Mouse (Mus musculus) hindlimb bud, embryonic 11.5 days (tissue): ENCODE data around the gene Rfxank.

Experiments
- DNase-seq: peaks from one replicate; pipeline ENCODE4 v3.0.0-alpha.2; 2012; ENCODE audit warnings: low read depth, low spot score; ENCODE audit errors: extremely low spot score

Gene Rfxank

GRCm38 (mm10) chr8:70139026-70139857 is at the start of gene Rfxank, which contains the start of the genes Borcs8 and Mef2b:
Gene Rfxank (minus strand): TSS chr8:70139154.
Gene Borcs8 (plus strand): TSS chr8:70139499.
Gene Mef2b (plus strand): TSS chr8:70139711.
- peak; percentile 99 for DNase-seq

DNA sequence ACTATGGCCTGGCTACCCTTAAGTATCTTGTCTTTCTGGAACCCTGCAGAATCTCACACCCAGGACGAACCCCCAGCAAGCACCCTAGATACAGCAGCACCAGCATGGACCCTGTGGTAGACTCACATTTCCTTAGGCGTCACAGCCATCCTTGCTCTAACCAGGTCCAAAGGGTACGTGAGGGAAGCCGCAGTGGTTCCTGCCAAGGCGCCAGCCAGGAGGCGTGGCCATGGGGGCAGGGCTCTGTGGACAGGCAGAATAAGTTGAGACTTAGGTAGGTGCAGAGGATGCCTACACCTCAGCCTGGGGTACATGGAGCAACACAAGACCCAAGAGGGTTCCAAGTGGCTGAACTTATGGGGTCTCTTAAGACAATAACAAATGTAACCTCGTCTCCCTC is 49.8 kb upstream of the Rfxank start:
- no peak for DNase-seq

GRCm38 (mm10) chr8:70183194-70183593 is 44.2 kb upstream of the Rfxank start:
- no peak for DNase-seq

- DNase-seq = no peak
These were observed 42.9 kb upstream of the Rfxank start for GRCm38 (mm10) chr8:70181903-70182252.

DNA sequence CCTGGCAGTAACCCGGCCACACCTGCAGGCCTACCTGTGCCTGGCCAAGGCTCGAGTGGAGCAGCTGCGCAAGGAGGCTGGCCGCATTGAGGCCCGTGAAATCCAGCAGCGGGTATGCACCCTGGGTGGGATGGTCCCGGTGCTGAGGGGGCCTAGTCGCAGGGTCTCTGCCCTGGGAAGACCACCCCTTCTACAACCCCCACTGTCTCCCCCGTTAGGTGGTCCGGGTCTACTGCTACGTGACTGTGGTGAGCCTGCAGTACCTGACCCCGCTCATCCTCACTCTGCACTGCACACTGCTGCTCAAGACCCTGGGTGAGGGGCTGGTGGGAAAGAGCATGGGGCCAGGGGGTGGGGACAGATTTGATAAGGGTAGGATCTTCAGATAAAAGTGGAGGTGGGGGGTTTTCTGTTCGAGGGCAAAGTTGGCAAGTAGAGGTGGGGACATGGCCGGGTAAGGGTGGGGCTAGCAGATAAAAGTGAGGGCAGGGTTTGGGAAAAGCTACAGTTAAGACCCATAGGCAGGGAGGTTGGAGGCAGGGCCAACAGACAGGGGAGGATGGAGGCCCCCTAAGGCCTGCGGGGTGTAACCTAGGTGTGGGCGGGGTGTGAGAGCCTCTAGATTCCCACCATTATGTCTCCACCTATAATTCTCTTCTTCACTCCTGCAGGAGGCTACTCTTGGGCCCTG is 42.4 kb upstream of the Rfxank start:
- DNase-seq = no peak

DNA sequence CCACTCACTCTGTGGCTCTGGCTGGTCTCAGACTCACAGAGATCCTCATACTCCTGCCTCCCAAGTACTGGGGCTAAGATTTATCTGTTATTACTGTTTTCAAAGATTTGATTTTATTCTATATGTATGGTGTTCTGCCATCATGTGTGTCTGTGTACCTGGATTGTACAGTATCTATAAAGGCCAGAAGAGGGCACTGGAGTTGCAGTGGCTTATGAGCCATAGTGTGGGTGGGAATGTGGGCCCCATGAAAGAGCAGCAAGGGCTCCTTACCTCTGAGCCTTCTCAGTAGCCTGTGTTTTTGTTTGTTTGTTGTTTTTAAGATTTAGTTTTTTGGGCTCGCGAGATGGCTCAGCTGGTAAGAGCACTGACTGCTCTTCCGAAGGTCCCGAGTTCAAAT is 40.1 kb upstream of the Rfxank start:
- no peak for DNase-seq

DNA sequence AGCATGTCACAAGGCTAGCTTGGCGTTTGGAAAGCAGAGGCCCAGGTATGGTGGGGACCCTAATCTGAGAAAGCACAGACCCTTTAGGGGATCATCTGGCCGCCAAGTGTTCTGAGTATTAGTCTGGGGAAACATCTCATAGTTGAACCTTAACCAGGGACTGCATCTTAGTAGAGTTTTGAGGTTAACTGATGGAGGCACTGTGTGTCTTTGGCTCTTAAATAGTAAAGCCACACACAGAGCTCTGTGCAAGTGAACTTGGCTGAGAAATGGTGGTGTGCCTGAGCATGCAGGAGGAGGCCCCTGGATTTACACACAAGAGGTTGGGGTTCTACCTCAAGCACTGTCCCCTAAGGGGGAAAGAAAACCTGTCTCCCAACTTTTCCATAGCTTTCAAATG is 39.3 kb upstream of the Rfxank start:
- no peak for DNase-seq

- no peak for DNase-seq
These were observed 35.1 kb upstream of the Rfxank start for GRCm38 (mm10) chr8:70174079-70174478.

DNA sequence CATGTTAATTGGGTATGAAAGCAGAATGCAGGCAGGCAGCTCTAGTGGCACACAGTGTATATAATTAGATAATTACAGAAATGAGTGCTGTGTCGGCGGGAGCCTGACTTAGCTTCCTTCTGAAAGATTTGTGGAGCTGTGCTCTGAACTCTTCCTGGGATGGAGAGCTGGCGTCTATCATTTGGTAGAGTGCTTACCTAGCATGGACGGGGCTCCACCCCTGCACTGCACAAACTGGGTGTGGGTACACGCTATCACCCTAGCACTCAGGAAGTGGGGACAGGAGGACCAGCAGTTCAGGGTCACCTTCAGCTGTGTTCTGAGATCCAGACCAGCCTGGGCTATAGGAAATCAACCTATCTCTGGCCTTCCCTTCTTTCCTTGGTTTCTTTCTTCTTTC is 34.4 kb upstream of the Rfxank start:
- no peak for DNase-seq

GRCm38 (mm10) chr8:70172043-70172681 is 33.2 kb upstream of the Rfxank start, which contains the start of gene Tmem161a:
Gene Tmem161a (plus strand): TSS chr8:70172356.
- peak; percentile 84 for DNase-seq

DNA sequence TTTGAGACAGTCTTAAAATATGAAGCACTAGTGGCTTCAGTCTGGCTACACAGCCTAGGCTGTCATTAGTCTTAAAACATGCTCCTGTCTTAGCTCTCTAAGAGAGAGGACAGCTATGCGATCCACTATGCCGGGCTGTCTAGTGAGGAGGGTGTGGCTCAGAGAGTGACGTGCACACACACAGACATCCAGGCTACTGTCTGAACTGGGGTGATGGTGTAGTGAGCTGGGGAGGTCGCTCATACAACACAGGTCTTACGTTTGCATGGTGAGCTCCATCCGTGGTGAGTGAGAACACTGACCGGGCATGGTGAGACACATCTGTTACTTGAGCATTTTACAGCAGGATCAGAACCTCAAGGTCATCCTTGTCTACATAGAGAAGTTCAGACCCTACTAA is 32.3 kb upstream of the Rfxank start:
- DNase-seq = no peak

- no peak for DNase-seq
These were observed 31.8 kb upstream of the Rfxank start for GRCm38 (mm10) chr8:70170748-70171147.

DNA sequence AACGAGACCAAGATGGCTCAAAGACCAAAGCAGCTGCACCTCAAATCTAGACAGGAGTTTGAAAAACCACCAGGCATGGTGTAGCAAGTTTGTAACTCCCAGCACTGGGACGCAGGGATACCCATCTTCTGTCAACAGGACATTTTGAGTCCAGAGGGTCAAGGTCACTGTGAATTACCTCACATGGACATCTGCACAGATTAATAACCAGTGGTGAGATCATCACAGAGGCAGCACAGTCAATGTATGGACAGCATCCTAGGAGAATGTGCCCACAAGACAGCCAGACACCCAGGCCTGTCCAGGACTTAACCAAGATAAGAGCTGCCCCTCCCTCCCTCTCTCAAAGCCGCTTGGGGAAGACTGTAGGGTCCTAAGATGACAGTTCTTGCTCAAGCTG is 31.2 kb upstream of the Rfxank start:
- no peak for DNase-seq

DNA sequence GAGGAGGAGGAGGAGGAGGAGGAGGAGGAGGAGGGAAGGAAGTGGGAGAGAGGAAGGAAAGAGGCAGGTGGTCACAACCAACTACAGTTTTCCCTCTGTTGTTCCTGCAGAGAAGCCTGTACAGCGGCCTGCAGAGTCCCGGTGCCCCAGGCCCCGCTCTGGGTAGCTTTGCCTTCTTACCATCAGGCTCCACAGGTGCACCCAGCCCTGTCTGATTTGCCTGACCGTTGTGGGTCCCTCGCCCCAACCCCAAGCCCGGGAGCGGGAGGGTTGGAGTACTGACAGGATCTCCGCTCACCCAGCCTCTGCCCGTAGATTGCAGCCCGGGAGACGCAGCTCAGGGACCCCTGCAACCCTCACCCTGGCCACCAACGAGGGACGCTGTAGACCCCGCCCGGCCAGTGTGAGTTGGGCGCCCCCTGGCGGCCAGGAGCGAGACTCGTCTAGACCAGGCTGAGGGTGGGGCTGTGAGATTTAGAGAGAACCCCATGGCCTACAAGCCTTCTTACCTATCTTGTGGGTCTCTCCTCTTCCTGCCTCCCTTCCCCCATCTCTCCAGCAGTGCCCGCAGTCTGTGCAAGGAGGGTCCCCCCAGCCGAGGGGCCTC is 27.7 kb upstream of the Rfxank start:
- no peak for DNase-seq

DNA sequence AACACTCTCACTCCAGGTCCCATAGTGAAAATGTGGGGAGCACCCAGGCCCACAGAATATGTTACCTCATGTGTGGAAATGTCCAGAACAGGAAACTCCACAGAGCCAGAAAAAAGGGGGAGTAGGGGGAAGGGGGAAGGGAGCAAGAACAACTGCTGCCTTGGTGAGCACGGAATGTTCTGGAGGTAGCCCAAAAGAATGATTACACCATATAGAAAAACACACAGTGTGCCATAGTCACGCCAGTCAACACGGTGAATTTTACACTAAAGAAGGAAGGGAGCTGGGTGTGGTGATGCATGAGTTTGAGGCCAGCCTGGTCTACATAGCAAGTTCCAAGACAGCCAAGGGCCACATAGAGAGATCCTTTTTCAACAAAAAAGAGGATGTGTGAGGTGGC is 24.4 kb upstream of the Rfxank start:
- DNase-seq = no peak

DNA sequence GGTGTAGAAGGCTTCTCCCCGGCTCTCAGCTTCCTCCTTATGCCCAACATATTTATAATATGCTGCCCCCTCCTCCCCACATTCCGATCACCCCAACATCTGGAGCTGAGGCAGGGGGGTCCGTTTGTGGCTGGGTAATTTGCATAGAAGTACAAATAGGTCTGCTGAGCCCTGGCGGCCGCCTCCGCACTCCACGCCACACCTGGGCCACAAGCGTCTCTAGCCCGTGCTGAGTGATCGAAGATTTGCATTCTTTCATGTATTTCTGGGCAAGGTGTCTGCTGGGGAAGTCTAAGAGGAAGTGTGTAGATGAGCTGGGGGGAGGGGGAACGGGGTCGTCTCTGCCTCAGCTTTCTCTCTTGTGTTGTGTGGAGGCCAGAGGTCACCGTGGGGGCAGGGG is 21.1 kb upstream of the Rfxank start:
- no peak for DNase-seq

GRCm38 (mm10) chr8:70159211-70159610 is 20.3 kb upstream of the Rfxank start:
- no peak for DNase-seq

GRCm38 (mm10) chr8:70158069-70158853 is 19.3 kb upstream of the Rfxank start:
- DNase-seq = no peak

- DNase-seq = no peak
These were observed 18.4 kb upstream of the Rfxank start for GRCm38 (mm10) chr8:70157240-70157800.

DNA sequence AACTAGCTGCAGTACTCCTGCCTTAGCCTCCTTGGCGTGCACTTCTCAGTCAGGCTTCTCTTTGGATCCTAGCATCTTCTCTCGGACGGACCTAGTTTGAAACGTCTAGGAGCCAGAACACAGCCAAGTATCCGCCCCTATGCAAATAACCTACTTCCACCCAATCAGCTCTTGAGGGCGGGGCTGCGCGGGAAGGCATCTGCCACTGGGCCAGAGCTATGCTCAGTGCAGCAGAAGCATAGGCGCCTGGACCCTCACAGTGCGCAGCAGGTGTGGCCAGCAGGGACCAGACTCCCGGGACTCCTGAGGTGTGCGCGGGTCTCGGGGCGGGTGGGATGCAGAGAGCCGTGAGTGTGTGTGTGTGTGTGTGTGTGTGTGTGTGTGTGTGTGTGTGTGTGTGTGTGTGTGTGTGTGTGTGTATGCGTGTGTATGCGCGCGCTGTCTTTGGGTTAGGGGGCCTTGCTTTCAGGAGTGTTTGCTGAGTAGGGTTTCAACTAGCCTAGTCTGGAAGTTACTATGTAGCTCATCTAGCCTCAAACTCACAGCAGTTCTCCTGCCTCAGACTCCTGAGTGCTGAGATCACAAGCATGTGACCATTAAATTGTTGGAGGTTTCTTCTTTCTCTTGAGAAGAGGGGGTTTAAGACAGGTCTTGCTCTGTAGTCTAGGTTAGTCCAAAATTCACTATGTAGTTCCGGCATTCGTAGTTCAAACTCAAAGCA is 13.7 kb upstream of the Rfxank start:
- DNase-seq = no peak
